Mouse (Mus musculus) intestine, embryonic 15.5 days (tissue): ENCODE measurements around the gene Jund. TPM values are rescaled to one million over a fixed set of nuclear protein-coding genes. Genes with fewer than 3 reads are reported as not detected.

ENCODE experiments used
- ATAC-seq: fragments of 200-750 bp; cut with Nextera tagmentation; 2 replicates; pipeline ENCODE4 v1.8.0; 2017; ENCODE audit warnings: moderate TSS enrichment, moderate library complexity
- H3K27ac ChIP-seq: fragments of 300-500 bp; sonication (generic); 2 replicates; pipeline ENCODE4 v1.5.1; 2015; ENCODE audit warnings: mild to moderate bottlenecking, inconsistent platforms
- H3K27me3 ChIP-seq: fragments of 300-500 bp; sonication (generic); replicated peaks from 2 replicates; pipeline ENCODE4 v1.6.1; 2015; ENCODE audit warnings: inconsistent platforms
- H3K36me3 ChIP-seq: fragments of 300-500 bp; sonication (generic); 2 replicates; pipeline ENCODE4 v1.6.1; 2015; ENCODE audit warnings: inconsistent platforms
- H3K4me1 ChIP-seq: fragments of 300-500 bp; sonication (generic); replicated peaks from 2 replicates; pipeline ENCODE4 v1.6.1; 2015; ENCODE audit warnings: inconsistent platforms
- H3K4me2 ChIP-seq: fragments of 300-500 bp; sonication (generic); replicated peaks from 2 replicates; pipeline ENCODE4 v1.6.1; 2015; ENCODE audit warnings: mild to moderate bottlenecking, inconsistent platforms
- H3K4me3 ChIP-seq: fragments of 300-500 bp; sonication (generic); replicated peaks from 2 replicates; pipeline ENCODE4 v1.5.1; 2015; ENCODE audit warnings: inconsistent platforms
- H3K9ac ChIP-seq: fragments of 300-500 bp; sonication (generic); 2 replicates; pipeline ENCODE4 v1.6.1; 2015; ENCODE audit warnings: inconsistent platforms
- H3K9me3 ChIP-seq: fragments of 300-500 bp; sonication (generic); 2 replicates; pipeline ENCODE4 v1.6.1; 2016; ENCODE audit warnings: inconsistent platforms
- WGBS: fragments of 180-500 bp; shearing (Covaris S2); methylation state at CpG from one replicate; pipeline ENCODE4 v1.1.7; 2015; 5-methylcytosine and 5-hydroxymethylcytosine counted together
- polyA plus RNA-seq: library from polyadenylated mRNA; unstranded; fragments of >200 nt; fragmentation: Nextera tagmentation; extraction: Ambion mirVana; gene quantifications from 2 replicates; pipeline ENCODE4 v1.2.1, GENCODE M21; 2015

The Jund gene
- polyA plus RNA-seq, 1 experiment from 2014 or later: 88.8 TPM

DNA sequence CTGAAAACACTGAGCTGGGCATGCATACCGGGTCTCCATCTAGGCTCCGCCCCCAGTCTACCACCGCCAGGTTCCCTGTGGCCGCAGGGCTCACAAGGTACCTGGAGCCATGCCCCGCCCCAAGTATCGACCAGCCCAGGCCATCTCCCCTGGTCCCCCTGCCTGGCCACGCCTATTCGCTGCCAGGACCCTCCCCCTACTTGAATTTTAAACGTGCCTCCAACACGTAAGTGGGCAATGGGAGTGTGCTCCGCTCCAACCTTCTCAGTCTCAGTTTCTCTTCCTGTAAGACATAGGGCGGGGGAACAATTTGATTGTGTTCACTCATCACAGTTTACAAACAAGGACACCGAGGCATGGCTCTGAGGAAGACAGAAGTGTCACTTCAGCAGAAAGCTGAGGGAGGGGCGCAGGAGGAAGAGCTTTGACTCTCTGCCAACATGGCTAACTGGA, 38.5 kb upstream of the Jund start, which contains the start of gene Pgpep1:
Gene Pgpep1, minus strand, starts transcription at position 116 of the 453 bp plus-strand sequence.
- peaks cover 21% of the 10 kb centered on the region for H3K4me1 ChIP-seq
- H3K27me3 ChIP-seq: no peaks in the 10 kb centered on the region
- peak within 1 kb of the TSS; percentile 73 for H3K9ac ChIP-seq
- H3K27ac ChIP-seq: peak within 1 kb of the TSS; percentile 86
- H3K36me3 ChIP-seq: peaks cover 3% of the 10 kb centered on the region; the same call in 1 of the 2 replicates
- WGBS: 1% methylated on average over 14 of the region's 14 CpGs
- no peaks in the 10 kb centered on the region for H3K9me3 ChIP-seq
- H3K4me2 ChIP-seq: peak within 1 kb of the TSS; percentile 94
- peak within 1 kb of the TSS; percentile 68 for H3K4me3 ChIP-seq
- peak; percentile 74 for ATAC-seq

DNA sequence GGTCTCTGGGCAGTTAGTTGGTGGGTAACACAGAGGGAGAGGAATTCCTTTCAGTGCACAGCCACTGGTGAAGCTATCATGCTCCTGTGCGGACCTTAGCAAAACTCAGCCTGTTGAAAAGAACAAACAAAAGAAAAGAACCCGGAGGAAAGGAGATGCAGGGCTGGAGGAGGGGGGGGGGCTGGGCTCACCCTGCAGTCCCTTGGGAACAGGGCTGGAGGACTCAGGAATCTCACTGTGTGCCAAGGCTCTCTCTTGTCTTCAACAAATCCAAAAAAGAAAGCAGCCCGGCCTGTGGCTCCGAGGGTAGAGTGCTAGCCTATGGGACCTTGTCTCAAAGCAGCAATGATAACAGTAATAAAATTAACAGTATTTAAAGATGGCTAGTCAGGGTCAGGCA, 35.1 kb upstream of the Jund start:
- peaks cover 11% of the 10 kb centered on the region for H3K4me1 ChIP-seq
- no peaks in the 10 kb centered on the region for H3K9me3 ChIP-seq
- H3K9ac ChIP-seq: no peak overlapping the region; the same call in 1 of the 2 replicates
- no peak overlapping the region for H3K4me2 ChIP-seq
- WGBS: 42% methylated on average over 4 of the region's 4 CpGs
- ATAC-seq: no peak
- no peak overlapping the region for H3K27ac ChIP-seq
- H3K36me3 ChIP-seq: no peaks in the 10 kb centered on the region
- H3K27me3 ChIP-seq: no peaks in the 10 kb centered on the region
- H3K4me3 ChIP-seq: no peak overlapping the region

GRCm38 (mm10) chr8:70664631-70665030, 34.1 kb upstream of the Jund start:
- 81% methylated on average over 3 of the region's 3 CpGs for WGBS

GRCm38 (mm10) chr8:70665599-70665998, 33.1 kb upstream of the Jund start:
- H3K27me3 ChIP-seq: no peaks in the 10 kb centered on the region
- H3K4me2 ChIP-seq: no peak overlapping the region
- no peak overlapping the region for H3K9ac ChIP-seq
- ATAC-seq: peak; percentile 82
- H3K4me1 ChIP-seq: peaks cover 4% of the 10 kb centered on the region; the same call in 1 of the 2 replicates
- no peak overlapping the region for H3K27ac ChIP-seq
- H3K9me3 ChIP-seq: no peaks in the 10 kb centered on the region
- no peaks in the 10 kb centered on the region for H3K36me3 ChIP-seq
- no peak overlapping the region for H3K4me3 ChIP-seq
- WGBS: 55% methylated on average over 2 of the region's 2 CpGs

More at GRCm38 (mm10) chr8:70664631-70665030, 34.1 kb upstream of the Jund start:
- Histone ChIP-seq H3K4me3 (no peak overlapping the region), H3K9ac (no peak overlapping the region), H3K36me3 (no peaks in the 10 kb centered on the region), H3K27ac (no peak overlapping the region), H3K4me1 (peaks cover 11% of the 10 kb centered on the region), H3K4me2 (no peak overlapping the region), H3K27me3 (no peaks in the 10 kb centered on the region), H3K9me3 (no peaks in the 10 kb centered on the region)
- no peak for ATAC-seq

GRCm38 (mm10) chr8:70667071-70667470, 31.7 kb upstream of the Jund start:
- no peak overlapping the region for H3K9ac ChIP-seq
- H3K27ac ChIP-seq: no peak overlapping the region
- no peaks in the 10 kb centered on the region for H3K36me3 ChIP-seq
- H3K9me3 ChIP-seq: no peaks in the 10 kb centered on the region
- H3K4me2 ChIP-seq: no peak overlapping the region
- 0 out of 2 replicates have a peak, but pooled peaks cover 4% of the 10 kb centered on the region for H3K4me1 ChIP-seq
- ATAC-seq: peak; percentile 59; the same call in 1 of the 2 replicates
- H3K27me3 ChIP-seq: no peaks in the 10 kb centered on the region
- no peak overlapping the region for H3K4me3 ChIP-seq
- 69% methylated on average over 5 of the region's 5 CpGs for WGBS

DNA sequence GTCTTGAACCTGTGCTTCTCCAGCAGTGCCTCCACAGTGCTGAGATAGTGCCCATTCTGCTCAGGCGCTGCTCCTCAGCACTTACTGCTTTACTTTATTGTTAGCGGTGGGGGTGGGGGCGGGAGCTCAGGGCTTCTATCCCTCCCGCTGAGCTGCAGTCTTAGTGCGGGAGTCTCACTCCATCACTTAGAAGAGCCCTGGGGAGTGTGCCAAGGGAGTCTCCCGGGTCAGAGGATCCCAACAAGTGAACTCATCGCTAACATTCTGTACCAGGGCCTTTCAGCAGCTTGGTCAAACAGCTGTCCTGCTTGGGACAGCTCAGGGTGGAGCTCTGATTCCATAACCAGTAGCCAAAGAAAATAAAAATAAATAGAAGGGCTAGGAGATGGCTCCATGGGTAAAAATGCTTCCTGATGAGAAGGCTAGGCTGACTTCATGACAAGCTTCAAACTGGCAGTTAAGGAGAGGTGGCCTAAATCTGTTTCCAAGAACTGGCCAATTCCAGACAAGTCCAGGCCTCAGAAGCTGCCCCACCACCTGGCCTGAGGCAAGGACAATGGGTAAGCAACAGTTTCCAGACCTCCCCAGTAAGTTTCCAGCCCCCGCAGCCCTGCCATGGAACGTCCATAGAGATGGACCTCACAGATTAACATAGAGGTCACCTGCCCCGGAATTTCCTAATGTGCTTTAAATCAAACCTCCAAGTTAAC, 27.0 kb upstream of the Jund start:
- H3K4me1 ChIP-seq: peaks cover 19% of the 10 kb centered on the region
- H3K4me3 ChIP-seq: no peak overlapping the region
- H3K9me3 ChIP-seq: no peaks in the 10 kb centered on the region
- H3K9ac ChIP-seq: no peak overlapping the region
- H3K4me2 ChIP-seq: no peak overlapping the region
- H3K27ac ChIP-seq: no peak overlapping the region
- ATAC-seq: no peak
- peaks cover 5% of the 10 kb centered on the region; the same call in 1 of the 2 replicates for H3K36me3 ChIP-seq
- H3K27me3 ChIP-seq: no peaks in the 10 kb centered on the region
- WGBS: 63% methylated on average over 10 of the region's 10 CpGs

DNA sequence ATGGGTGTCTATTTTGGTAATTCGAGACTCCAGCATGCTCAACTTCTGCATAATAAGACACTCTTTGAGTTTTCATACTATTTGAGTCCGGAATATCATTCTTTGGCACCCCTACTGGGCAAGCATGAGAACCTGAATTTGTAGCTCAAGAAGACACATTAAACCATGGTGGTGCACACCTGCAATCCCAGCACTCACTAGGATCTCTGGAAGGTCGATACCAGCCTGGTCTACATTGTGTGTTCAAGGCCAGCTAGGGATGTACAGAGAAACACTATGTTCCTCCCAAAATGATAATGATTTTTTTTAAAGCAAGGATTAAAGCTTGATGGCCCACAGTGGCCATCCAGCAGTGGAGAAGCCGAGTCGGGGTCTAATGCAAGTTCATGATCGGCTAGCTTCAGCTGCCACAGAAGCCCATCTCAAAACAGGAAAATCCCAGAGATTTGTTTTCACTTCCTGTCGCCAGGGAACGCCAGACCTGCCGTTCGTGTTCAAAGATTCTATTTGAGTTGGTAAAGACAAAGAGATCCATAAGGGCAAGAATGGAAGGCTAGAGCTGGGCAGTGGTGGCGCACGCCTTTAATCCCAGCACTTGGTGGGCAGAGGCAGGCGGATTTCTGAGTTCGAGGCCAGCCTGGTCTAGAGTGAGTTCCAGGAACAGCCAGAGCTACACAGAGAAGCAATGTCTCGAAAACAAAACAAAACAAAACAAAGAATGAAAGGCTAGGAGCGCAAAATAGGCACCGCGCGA, 26.2 kb upstream of the Jund start:
- peak overlapping the region; percentile 52 for H3K9ac ChIP-seq

GRCm38 (mm10) chr8:70673079-70673856, 25.5 kb upstream of the Jund start, which contains the start of gene Lsm4:
TSS of gene Lsm4 (plus strand) at chr8:70673248.
- H3K4me1 ChIP-seq: peaks cover 19% of the 10 kb centered on the region

More for the DNA sequence above, 26.2 kb upstream of the Jund start:
- peaks cover 6% of the 10 kb centered on the region; the same call in 1 of the 2 replicates for H3K36me3 ChIP-seq
- ATAC-seq: peak; percentile 32
- peaks cover 19% of the 10 kb centered on the region for H3K4me1 ChIP-seq
- H3K27ac ChIP-seq: peak overlapping the region; percentile 67
- peak overlapping the region; percentile 74 for H3K4me3 ChIP-seq
- H3K27me3 ChIP-seq: no peaks in the 10 kb centered on the region
- 37% methylated on average over 19 of the region's 19 CpGs for WGBS
- peak overlapping the region; percentile 64 for H3K4me2 ChIP-seq
- H3K9me3 ChIP-seq: no peaks in the 10 kb centered on the region

DNA sequence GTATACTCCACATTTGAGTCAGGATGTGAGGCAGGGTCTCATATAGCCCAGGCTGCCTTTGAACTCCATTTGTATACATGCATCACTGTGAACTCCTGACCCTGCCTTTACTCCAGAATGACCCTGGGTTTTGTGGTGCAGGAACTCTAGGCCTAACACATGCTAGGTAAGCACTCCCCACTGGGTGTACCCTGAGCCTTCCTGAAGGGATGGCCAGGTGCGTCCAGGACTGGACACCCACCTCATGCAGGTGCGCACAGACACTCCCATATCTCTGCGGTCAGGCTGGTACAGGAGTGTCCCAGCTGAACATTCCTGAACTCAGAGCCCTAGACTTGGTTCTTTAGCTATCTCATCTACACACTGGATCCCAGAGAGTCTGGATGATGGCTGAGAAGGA, 24.6 kb upstream of the Jund start:
- Histone ChIP-seq H3K9me3 (no peaks in the 10 kb centered on the region), H3K36me3 (peaks cover 16% of the 10 kb centered on the region), H3K27me3 (no peaks in the 10 kb centered on the region), H3K4me2 (peak overlapping the region; percentile 80), H3K4me3 (peak overlapping the region; percentile 74), H3K27ac (peak overlapping the region; percentile 98), H3K4me1 (peaks cover 19% of the 10 kb centered on the region), H3K9ac (peak overlapping the region; percentile 79)
- WGBS: 67% methylated on average over 3 of the region's 3 CpGs
- no peak for ATAC-seq

More at GRCm38 (mm10) chr8:70673079-70673856, 25.5 kb upstream of the Jund start, which contains the start of gene Lsm4:
- Histone ChIP-seq H3K27ac (peak within 1 kb of the TSS; percentile 98), H3K27me3 (no peaks in the 10 kb centered on the region), H3K36me3 (peaks cover 13% of the 10 kb centered on the region), H3K9me3 (no peaks in the 10 kb centered on the region), H3K4me2 (peak within 1 kb of the TSS; percentile 80), H3K9ac (peak within 1 kb of the TSS; percentile 79), H3K4me3 (peak within 1 kb of the TSS; percentile 74)
- under 1% methylated on average over 60 of the region's 60 CpGs for WGBS
- peak; percentile 98 for ATAC-seq

GRCm38 (mm10) chr8:70674716-70675115, 24.0 kb upstream of the Jund start:
- ATAC-seq: no peak
- H3K27ac ChIP-seq: peak overlapping the region; percentile 98
- H3K36me3 ChIP-seq: peaks cover 19% of the 10 kb centered on the region
- H3K4me2 ChIP-seq: peak overlapping the region; percentile 80
- no peaks in the 10 kb centered on the region for H3K27me3 ChIP-seq
- H3K9me3 ChIP-seq: no peaks in the 10 kb centered on the region
- H3K9ac ChIP-seq: peak overlapping the region; percentile 79; the same call in 1 of the 2 replicates
- H3K4me3 ChIP-seq: no peak overlapping the region
- 52% methylated on average over 4 of the region's 4 CpGs for WGBS
- peaks cover 25% of the 10 kb centered on the region for H3K4me1 ChIP-seq

GRCm38 (mm10) chr8:70675336-70675735, 23.4 kb upstream of the Jund start:
- no peak overlapping the region for H3K4me2 ChIP-seq
- WGBS: 96% methylated on average over 1 of the region's 1 CpGs
- ATAC-seq: no peak

More at GRCm38 (mm10) chr8:70675336-70675735, 23.4 kb upstream of the Jund start:
- H3K9ac ChIP-seq: no peak overlapping the region
- no peak overlapping the region for H3K4me3 ChIP-seq
- H3K9me3 ChIP-seq: no peaks in the 10 kb centered on the region
- H3K36me3 ChIP-seq: peaks cover 19% of the 10 kb centered on the region
- H3K4me1 ChIP-seq: peaks cover 30% of the 10 kb centered on the region
- peak overlapping the region; percentile 98 for H3K27ac ChIP-seq
- no peaks in the 10 kb centered on the region for H3K27me3 ChIP-seq
